Mouse (Mus musculus): ENCODE results near the gene Ift57. TPM values are rescaled to one million over a fixed set of nuclear protein-coding genes. Genes with fewer than 3 reads are reported as not detected.

Gene Ift57
- polyA plus RNA-seq, 1 experiment = 15.7 TPM

- Histone ChIP-seq H3K4me1 (ENCODE audit: control insufficient read depth, insufficient read depth, low read length) (peaks cover 1% of the 10 kb centered on the region; the same call in 1 of the 2 replicates), H3K4me3 (replicated peaks; ENCODE audit: control insufficient read depth, low read depth, low read length) (no peak overlapping the region), H3K27ac (ENCODE audit: control insufficient read depth, insufficient read depth, low read depth, low read length, poor library complexity) (no peak overlapping the region)
- TF ChIP-seq POLR2A (IDR thresholded peaks at IDR 0.05; ENCODE audit: borderline replicate concordance, control insufficient read depth, low read depth, low read length) (no peak), CTCF (IDR thresholded peaks at IDR 0.05; ENCODE audit: control insufficient read depth, insufficient read depth, low read length) (no peak)
- WGBS = 91% methylated on average over 17 of the region's 17 CpGs
Observed at GRCm38 (mm10) chr16:49760517-49761203, 61.6 kb downstream of the Ift57 start.

GRCm38 (mm10) chr16:49761981-49762380, 62.9 kb downstream of the Ift57 start:
- 33% methylated on average over 5 of the region's 5 CpGs for WGBS

GRCm38 (mm10) chr16:49766326-49766725, 67.3 kb downstream of the Ift57 start:
- Histone ChIP-seq H3K27ac (ENCODE audit: control insufficient read depth, insufficient read depth, low read depth, low read length, poor library complexity) (no peak overlapping the region), H3K4me3 (replicated peaks; ENCODE audit: control insufficient read depth, low read depth, low read length) (no peak overlapping the region), H3K4me1 (ENCODE audit: control insufficient read depth, insufficient read depth, low read length) (peaks cover 9% of the 10 kb centered on the region)
- 5% methylated on average over 3 of the region's 3 CpGs for WGBS
- TF ChIP-seq CTCF (IDR thresholded peaks at IDR 0.05; ENCODE audit: control insufficient read depth, insufficient read depth, low read length) (0 out of 2 replicates have a peak, but pooled peaks have one; percentile 15), POLR2A (IDR thresholded peaks at IDR 0.05; ENCODE audit: borderline replicate concordance, control insufficient read depth, low read depth, low read length) (no peak)

More at GRCm38 (mm10) chr16:49761981-49762380, 62.9 kb downstream of the Ift57 start:
- H3K27ac ChIP-seq (ENCODE audit: control insufficient read depth, insufficient read depth, low read depth, low read length, poor library complexity) = no peak overlapping the region
- peaks cover 1% of the 10 kb centered on the region for H3K4me1 ChIP-seq (ENCODE audit: control insufficient read depth, insufficient read depth, low read length)
- H3K4me3 ChIP-seq (replicated peaks; ENCODE audit: control insufficient read depth, low read depth, low read length) = no peak overlapping the region
- TF ChIP-seq CTCF (IDR thresholded peaks at IDR 0.05; ENCODE audit: control insufficient read depth, insufficient read depth, low read length) (no peak), POLR2A (IDR thresholded peaks at IDR 0.05; ENCODE audit: borderline replicate concordance, control insufficient read depth, low read depth, low read length) (no peak)

GRCm38 (mm10) chr16:49768491-49769031, 69.5 kb downstream of the Ift57 start:
- WGBS = 89% methylated on average over 4 of the region's 4 CpGs
- no peak overlapping the region for H3K4me3 ChIP-seq (replicated peaks; ENCODE audit: control insufficient read depth, low read depth, low read length)
- TF ChIP-seq POLR2A (IDR thresholded peaks at IDR 0.05; ENCODE audit: borderline replicate concordance, control insufficient read depth, low read depth, low read length) (no peak), CTCF (IDR thresholded peaks at IDR 0.05; ENCODE audit: control insufficient read depth, insufficient read depth, low read length) (no peak)
- peak overlapping the region; percentile 36; the same call in 1 of the 2 replicates for H3K27ac ChIP-seq (ENCODE audit: control insufficient read depth, insufficient read depth, low read depth, low read length, poor library complexity)
- H3K4me1 ChIP-seq (ENCODE audit: control insufficient read depth, insufficient read depth, low read length) = peaks cover 8% of the 10 kb centered on the region

- H3K4me3 ChIP-seq (replicated peaks; ENCODE audit: control insufficient read depth, low read depth, low read length) = no peak overlapping the region
- no peak for TF ChIP-seq CTCF (IDR thresholded peaks at IDR 0.05; ENCODE audit: control insufficient read depth, insufficient read depth, low read length)
- no peak for TF ChIP-seq POLR2A (IDR thresholded peaks at IDR 0.05; ENCODE audit: borderline replicate concordance, control insufficient read depth, low read depth, low read length)
- peak overlapping the region; percentile 70; the same call in 1 of the 2 replicates for H3K27ac ChIP-seq (ENCODE audit: control insufficient read depth, insufficient read depth, low read depth, low read length, poor library complexity)
- H3K4me1 ChIP-seq (ENCODE audit: control insufficient read depth, insufficient read depth, low read length) = peaks cover 11% of the 10 kb centered on the region
- WGBS = 11% methylated on average over 2 of the region's 2 CpGs
Observed at GRCm38 (mm10) chr16:49769831-49770261, 70.8 kb downstream of the Ift57 start.

- TF ChIP-seq POLR2A (IDR thresholded peaks at IDR 0.05; ENCODE audit: borderline replicate concordance, control insufficient read depth, low read depth, low read length) (no peak), CTCF (IDR thresholded peaks at IDR 0.05; ENCODE audit: control insufficient read depth, insufficient read depth, low read length) (no peak)
- WGBS = 14% methylated on average over 12 of the region's 12 CpGs
- Histone ChIP-seq H3K4me1 (ENCODE audit: control insufficient read depth, insufficient read depth, low read length) (peaks cover 13% of the 10 kb centered on the region), H3K27ac (ENCODE audit: control insufficient read depth, insufficient read depth, low read depth, low read length, poor library complexity) (peak overlapping the region; percentile 70; the same call in 1 of the 2 replicates), H3K4me3 (replicated peaks; ENCODE audit: control insufficient read depth, low read depth, low read length) (no peak overlapping the region)
Observed at GRCm38 (mm10) chr16:49770320-49771189, 71.5 kb downstream of the Ift57 start.

GRCm38 (mm10) chr16:49771609-49772396, 72.8 kb downstream of the Ift57 start:
- Histone ChIP-seq H3K27ac (ENCODE audit: control insufficient read depth, insufficient read depth, low read depth, low read length, poor library complexity) (peak overlapping the region; percentile 58; the same call in 1 of the 2 replicates), H3K4me1 (ENCODE audit: control insufficient read depth, insufficient read depth, low read length) (peaks cover 13% of the 10 kb centered on the region), H3K4me3 (replicated peaks; ENCODE audit: control insufficient read depth, low read depth, low read length) (no peak overlapping the region)
- WGBS = 27% methylated on average over 7 of the region's 7 CpGs
- no peak for TF ChIP-seq CTCF (IDR thresholded peaks at IDR 0.05; ENCODE audit: control insufficient read depth, insufficient read depth, low read length)

All from bone marrow, adult 2 months (tissue).